Mouse (Mus musculus): ENCODE measurements around the gene Tmcc2.
A peak's percentile ranks its signal among the peaks of the same experiment; 100 is the strongest.

DNA sequence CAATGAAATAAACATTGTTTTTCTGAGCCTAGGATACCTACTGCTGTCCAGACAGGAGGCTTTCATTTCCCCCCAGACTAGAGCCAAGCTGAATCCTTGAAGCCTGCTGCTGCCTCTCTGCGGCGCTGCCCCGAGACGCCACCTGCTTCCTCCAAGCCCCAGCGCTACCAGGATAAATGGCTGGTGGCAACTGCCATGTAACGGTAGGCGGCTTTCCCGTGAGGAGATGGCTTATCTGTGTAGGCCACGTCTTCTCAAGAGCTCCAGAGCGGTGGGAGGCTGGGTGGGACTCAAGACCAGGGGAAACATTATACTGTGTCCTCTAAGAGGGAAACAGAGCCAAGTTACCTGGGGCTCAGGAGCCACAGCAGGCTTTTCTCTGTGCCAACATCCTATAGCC, 9.2 kb downstream of the Tmcc2 start:
- peak; percentile 66 for TF ChIP-seq CTCF (IDR thresholded peaks at IDR 0.05; ENCODE audit: low read depth)
- TF ChIP-seq EP300 (IDR thresholded peaks at IDR 0.05; ENCODE audit: low read depth), result peak; percentile 89
